Mouse (Mus musculus) lung, postnatal 25 days (tissue): Measurements from ENCODE around the gene Id3.

Experiments
- DNase-seq: peaks from one replicate; pipeline ENCODE4 v3.0.0; 2022; ENCODE audit warnings: low spot score

The Id3 gene

GRCm38 (mm10) chr4:136124581-136124980 is 18.7 kb upstream of the Id3 start:
- DNase-seq = no peak

GRCm38 (mm10) chr4:136125458-136125857 is 17.8 kb upstream of the Id3 start:
- no peak for DNase-seq

- DNase-seq = no peak
Observed at GRCm38 (mm10) chr4:136126019-136126418, 17.3 kb upstream of the Id3 start.

GRCm38 (mm10) chr4:136127670-136128069 is 15.6 kb upstream of the Id3 start:
- DNase-seq = no peak

GRCm38 (mm10) chr4:136129842-136130241 is 13.5 kb upstream of the Id3 start:
- DNase-seq = no peak

GRCm38 (mm10) chr4:136133801-136134200 is 9.5 kb upstream of the Id3 start:
- no peak for DNase-seq

GRCm38 (mm10) chr4:136134418-136134977 is 8.8 kb upstream of the Id3 start:
- DNase-seq = no peak

GRCm38 (mm10) chr4:136134978-136135873 is 8.1 kb upstream of the Id3 start:
- no peak for DNase-seq

- DNase-seq = peak; percentile 56
Observed at GRCm38 (mm10) chr4:136135874-136136728, 7.2 kb upstream of the Id3 start.

GRCm38 (mm10) chr4:136139326-136140110 is 3.8 kb upstream of the Id3 start:
- DNase-seq = no peak

- DNase-seq = peak; percentile 95
Observed at GRCm38 (mm10) chr4:136140327-136141250, 2.7 kb upstream of the Id3 start.

GRCm38 (mm10) chr4:136142267-136143192 is 767 bp upstream of the Id3 start:
- peak; percentile 56 for DNase-seq

- peak; percentile 90 for DNase-seq
Observed at GRCm38 (mm10) chr4:136144126-136144926, 1.0 kb downstream of the Id3 start.

GRCm38 (mm10) chr4:136144927-136145292 is 1.6 kb downstream of the Id3 start:
- DNase-seq = no peak

GRCm38 (mm10) chr4:136145362-136145885 is 2.1 kb downstream of the Id3 start:
- no peak for DNase-seq

GRCm38 (mm10) chr4:136145991-136146711 is 2.9 kb downstream of the Id3 start:
- DNase-seq = no peak

GRCm38 (mm10) chr4:136146712-136147154 is 3.4 kb downstream of the Id3 start:
- DNase-seq = no peak
